Mouse (Mus musculus) kidney, postnatal 14 days (tissue): Measurements from ENCODE around the gene Lhfpl2.

Experiments used
- DNase-seq: peaks from one replicate; pipeline ENCODE4 v3.0.0; 2022; ENCODE audit warnings: mixed read lengths

Gene Lhfpl2

DNA sequence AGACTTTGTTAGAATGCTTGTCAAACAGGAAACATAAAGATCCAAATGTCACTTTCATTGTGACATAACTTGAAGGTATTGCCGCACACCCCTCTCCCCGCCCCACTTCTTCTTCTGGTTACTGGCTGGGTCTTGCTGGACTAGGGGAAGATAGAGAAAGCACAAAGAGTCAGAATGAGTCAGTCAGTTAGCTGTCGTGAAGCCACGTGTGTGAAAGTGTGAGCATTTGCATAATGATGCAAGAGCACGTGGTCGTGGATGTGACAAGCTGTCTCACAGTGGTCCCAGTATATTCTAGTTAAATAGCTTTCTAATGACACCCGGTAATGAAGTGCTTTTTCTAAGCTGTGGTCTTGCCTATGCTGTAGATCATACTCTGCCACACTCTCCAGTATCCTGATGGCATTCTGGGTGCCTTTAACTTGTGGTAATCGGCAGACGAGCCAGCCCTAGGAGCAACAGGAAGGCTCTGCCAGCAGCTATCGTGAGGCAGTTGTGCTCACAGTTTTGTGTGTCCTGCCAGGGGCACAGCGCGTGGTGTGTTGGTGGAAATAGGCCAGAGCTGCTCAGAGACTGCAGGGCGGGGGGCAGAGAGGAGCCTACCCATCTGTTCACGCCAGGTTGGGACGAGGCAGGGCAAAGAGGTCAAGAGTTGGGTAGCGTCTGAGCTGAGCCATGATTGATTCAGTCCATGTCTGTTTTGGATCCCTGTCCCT, 40.9 kb downstream of the Lhfpl2 start:
- no peak for DNase-seq

DNA sequence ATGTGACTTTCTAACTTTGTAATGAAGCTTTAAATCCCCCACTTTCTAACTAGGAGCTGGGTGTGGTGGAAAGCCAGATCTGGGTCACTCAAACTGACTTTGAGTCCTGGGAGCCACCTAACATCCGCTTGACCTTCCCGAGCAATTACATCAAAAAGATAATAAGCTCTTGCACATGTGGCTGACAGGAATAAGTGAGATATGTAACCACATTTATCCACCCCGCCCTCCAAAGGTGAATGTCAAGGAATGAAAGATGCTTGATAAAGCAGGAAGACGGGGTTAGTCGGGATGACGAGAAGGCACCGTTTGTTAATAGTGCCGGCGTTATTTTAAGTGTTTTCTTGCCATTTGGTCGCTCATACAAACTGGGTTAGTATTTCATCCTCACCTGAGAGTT, 41.5 kb downstream of the Lhfpl2 start:
- DNase-seq = no peak

DNA sequence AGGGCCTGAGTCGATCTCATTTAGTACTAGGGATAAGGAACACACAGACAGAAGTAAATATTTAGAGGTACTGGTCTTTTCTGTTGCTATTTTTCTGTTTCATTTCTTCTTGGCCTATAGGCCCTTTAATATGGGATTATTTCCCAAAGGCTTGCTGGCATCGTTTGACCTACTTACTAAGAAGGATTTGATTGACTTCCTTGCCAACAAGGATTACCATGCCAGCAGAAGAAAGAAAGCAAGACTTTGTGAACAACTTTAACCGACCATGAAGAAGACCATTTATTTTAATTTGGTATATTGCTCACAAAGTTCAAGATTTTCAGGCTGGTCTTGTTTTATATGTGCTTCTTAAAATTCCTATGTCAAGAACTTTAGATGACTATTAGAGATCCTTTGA, 42.8 kb downstream of the Lhfpl2 start:
- no peak for DNase-seq

DNA sequence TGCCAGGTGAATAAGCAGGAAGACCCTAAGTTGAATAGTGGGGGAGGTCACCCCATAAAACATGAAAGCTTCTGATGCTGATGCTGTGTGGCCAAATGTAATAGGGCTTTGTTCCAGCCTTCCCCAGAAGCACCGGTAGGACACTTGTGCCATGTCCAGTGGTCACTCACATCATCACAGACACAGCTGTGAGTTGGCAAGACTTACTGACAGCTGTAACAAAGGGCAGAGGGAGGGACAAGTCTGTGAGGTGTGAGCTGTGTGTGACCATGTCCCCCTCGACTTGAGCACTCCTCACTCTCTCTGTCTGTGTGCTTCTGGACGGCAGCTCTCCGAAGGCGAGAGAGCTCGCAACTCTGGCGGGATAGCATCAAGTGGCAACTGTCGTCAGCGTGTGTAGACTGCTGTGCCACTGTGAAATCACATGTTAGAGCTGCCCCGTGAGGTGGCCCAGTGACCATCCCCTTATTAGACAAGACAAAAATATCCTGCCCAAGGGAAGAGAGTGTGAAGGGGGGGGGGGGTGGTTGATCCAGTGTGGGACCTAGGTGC, 43.5 kb downstream of the Lhfpl2 start:
- no peak for DNase-seq

DNA sequence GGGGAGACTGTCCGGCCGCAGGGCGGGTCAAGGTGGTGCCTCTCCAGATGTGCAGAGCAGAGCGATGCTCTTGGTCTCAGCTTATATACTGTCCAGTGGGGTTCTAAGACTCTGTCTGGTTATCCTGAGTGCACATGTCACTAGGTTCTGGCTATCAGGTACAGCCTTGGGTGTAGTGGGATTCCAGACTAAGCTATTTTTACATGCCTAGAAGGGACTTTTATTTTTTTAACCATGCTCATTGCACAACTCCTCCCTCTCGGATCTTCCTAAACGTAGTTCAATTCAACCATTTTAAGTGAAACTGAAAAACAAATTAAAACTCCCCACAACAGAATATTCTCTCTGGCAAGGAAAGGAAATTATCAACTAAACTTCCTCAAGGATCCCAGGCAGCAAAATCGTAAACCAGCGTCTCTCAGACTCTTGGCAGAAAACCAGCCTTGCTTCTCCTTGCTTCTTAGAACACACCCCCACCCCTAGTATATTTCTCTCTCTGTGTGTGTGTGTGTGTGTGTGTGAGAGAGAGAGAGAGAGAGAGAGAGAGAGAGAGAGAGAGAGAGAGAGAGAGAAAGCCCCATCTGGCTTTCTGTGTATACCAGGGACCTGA, 47.4 kb downstream of the Lhfpl2 start:
- DNase-seq = no peak

DNA sequence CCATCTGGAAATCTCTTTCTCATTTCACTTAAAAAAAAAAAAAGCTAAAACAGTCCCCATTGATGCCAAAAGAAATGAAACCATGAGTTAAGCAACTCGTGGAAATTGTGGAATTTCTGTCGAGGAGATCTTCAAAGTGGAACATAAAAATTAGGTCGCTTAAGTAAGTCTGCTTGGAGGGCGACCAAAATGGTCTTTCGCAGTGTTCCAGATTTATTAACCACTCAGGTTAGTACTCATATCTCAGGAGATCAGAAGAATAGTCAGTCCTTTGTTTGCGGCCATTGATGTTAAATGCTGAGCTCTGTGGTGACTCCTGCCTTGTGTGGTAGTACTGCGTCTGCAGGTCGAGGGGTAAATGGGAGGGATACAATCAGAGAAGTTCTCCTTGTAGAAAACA, 48.8 kb downstream of the Lhfpl2 start:
- DNase-seq = no peak

DNA sequence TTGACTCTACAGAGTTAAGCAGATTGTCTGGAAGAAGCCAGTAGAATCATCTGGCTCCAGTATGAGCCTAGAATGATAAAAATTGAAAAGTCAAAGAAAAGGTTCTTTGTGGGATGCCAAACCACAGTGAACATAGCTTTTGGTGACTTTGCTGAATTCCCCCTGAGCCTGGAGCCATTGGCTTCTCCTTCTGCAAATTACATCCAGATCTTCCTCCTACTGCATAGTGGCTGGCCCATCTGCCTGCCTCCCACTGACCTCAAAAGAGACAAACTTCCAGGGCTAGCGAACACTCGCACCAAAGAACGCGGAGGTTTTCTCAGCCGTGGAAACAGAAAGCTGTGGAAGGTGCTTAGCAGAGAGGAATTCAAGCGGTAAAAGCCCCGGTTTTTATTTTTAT, 49.4 kb downstream of the Lhfpl2 start:
- DNase-seq = no peak

DNA sequence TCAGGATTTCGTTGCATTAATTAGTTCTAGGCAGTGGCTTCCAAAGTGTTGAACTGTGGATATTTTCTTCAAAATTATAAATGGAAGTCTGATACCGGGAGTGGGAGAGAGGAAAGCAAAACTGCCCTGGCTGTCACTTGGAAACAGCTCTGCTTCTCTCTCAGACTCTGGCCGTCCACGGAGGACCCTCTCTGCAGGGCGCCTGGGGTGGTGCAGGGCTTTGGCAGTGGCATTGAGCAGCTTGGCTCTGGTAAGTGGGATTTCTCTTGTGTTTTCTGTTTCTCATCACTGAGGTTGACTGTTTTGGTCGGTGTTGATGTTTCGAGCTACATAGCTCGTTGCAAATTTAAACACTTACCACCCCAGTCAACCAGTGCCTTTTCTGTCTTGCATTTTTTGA, 53.0 kb downstream of the Lhfpl2 start:
- no peak for DNase-seq

DNA sequence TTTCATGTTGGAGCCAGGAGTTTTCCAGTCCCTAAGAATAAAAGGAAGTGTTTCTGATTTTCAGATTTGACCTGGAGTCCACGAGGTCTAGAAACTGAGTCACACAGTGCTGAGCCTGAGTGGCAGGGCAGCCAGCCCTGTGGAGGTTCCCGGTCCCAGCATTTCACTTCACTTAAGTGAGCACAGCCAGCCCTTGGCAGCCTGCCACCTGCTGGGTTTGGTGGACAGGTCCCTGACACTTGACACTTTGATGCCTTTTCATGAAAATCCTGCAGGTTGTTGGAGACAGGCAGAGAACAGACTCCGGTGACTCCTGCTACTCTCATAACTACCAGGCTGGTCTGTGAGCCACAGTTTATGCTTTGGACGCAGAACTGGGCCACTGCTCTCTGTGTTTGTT, 57.9 kb downstream of the Lhfpl2 start:
- DNase-seq = peak; percentile 86

DNA sequence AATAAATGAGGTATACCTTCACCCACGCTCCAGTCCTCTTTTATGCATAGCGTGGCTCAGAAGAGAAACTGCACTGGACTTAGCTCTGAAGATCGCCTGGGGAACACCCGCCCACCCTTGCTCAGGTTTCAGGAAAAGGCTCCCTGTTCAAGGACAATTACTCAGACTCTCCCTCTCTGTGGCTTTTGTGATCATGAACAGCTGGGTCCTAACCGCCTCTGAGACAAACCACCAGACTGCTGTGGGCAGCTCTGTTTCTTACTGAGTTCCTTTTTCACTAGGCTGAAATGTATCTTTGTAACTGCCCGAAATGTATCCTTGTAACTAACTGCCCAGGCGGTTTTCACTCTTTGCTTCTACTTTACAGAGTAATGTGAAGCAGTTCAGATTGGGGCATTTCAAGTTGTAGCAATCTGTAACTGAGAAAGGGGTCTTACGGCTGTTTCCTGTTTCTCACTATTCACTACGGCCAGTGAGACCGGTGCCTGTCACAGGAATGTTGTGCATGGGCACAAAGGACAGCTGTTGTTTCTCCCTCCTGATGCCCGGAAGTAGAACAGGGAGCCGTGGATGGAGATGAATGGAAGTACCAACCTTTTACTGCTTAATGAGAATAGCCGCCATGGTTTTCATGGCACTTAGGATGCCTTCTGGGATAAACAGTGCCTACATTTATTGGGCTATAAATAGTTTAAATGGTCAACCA, 59.3 kb downstream of the Lhfpl2 start:
- peak; percentile 52 for DNase-seq

DNA sequence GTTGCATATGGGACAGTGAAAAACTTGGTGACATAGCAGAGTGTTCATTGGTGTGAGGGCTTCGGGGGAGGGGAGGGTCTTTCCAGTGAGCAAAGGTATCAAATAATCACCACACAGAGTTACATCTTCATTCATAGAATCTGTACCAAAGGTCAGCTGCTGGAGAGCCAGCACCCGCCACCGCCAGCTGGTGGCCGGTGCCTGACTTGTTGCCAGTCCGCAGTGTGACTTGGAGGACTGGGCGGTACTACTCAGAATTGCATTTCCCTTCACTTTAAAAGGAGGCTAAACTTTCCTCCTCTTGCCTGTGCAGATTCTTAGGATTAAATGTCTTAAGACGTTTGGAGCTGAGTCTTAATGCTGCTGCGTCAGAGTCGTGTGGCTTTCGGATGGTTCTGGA, 59.9 kb downstream of the Lhfpl2 start:
- no peak for DNase-seq

DNA sequence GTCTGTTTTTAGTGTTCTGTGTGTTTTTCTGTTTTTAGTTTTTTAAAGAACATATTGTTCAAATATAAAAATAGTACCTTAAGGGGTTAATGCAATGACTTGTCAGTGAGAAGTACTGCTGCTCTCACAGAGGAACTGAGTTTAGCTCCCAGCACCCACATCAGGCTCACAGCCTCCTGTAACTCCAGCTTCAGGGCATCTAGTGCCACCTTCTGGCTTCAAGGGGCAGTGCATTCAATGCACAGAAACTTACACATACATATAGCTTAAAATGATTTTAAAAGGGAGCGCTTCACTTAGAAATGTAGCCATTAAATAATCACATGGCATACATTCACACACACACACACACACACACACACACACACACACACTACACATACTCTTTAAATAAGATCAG, 60.5 kb downstream of the Lhfpl2 start:
- no peak for DNase-seq

DNA sequence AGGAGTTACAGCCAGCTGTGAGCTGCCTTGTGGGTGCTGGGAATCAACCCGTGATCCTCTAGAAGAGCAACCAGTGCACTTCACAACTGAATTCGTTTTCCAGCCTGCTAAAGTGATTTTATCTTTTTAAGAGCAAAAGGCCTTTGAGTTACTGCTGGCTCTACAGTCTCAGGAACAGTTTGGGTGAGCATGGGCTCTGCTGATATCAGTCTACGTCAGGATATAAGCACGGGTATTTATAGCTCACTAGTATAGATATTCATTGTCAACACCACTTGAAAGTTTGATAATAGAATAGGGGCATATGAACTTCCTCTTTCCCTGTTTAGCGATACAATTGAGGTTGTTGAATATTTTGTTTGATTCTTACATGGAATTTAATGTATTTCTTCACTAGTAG, 61.7 kb downstream of the Lhfpl2 start:
- no peak for DNase-seq

DNA sequence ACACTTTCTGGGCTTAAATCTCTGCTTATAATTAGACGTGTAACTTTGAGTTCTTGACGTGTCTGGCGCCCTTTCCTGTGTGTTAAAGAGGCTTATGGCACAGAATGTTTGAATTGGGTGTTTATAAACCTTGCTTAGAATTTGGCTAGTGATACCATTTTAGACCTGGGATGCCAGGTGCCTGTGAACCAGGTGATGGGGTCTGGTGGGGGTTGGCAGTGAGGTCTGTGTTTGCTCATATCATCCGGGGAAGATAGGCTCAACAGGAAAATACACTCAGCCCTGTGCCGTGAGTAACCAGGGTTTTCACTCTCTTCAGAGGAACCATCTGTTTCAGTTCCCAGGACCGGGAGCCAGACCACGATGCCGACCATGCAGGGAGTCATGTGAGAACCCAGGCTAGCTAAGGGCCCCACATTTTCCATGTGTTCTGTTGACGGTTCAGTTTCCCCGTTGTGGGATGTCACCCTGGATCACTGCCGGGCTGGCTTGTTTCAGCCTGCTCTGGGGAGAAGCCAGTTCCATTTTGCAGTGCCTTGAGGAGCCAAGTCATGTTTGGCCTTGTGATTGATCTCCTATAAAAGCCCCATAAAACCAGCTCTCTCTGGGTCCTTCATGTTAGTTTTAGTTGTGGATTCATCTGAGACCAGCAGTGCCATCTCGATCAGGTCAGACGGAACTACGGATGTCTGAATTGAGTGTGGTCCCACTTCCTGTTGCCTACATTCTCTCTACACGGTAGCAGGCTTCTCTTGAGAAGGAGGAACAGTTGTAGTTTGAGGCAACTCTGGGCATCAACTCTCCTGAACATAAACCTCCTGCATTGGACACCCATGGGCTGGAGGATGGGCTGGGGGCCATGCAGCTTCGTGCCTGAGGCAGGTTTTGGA, 65.4 kb downstream of the Lhfpl2 start:
- DNase-seq = no peak

DNA sequence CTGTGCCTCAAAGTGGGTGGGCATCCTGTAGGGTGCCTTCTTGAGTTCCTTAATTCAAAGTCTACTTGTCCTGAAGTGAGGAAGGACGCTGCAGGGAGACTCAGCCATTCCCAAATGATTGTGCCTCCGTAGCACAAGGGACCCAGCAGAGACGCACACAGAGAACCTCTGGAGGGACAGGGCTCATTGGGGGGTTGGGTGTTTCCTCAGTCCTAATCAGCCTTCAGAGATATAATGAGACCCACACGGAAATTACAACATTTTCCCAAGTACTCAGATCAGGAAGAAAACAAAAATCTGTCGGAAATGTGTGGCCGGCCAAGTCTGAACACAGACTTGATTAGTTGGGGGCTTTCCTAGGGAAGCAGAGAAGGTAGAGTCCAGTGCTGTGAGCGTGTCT, 72.8 kb downstream of the Lhfpl2 start:
- no peak for DNase-seq

DNA sequence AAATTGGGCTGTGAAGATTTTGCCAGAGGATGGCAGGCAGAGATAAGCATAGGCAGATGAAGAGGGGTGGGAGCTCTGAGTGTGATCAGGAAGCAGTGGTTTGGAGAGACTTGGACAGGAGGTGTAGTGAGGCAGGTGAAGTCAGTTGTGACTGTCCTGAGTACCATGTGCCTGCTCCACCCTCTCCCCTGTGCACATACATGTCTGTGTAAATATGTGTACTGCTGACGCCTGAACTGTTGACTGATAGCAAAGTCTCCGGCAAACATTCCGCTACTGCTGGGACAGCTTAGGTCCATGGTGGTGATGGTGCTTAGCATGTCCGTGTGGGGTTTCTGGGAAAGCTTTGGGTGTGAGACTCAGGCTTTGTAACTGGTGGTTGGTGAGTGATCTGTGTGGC, 73.5 kb downstream of the Lhfpl2 start:
- DNase-seq = no peak

DNA sequence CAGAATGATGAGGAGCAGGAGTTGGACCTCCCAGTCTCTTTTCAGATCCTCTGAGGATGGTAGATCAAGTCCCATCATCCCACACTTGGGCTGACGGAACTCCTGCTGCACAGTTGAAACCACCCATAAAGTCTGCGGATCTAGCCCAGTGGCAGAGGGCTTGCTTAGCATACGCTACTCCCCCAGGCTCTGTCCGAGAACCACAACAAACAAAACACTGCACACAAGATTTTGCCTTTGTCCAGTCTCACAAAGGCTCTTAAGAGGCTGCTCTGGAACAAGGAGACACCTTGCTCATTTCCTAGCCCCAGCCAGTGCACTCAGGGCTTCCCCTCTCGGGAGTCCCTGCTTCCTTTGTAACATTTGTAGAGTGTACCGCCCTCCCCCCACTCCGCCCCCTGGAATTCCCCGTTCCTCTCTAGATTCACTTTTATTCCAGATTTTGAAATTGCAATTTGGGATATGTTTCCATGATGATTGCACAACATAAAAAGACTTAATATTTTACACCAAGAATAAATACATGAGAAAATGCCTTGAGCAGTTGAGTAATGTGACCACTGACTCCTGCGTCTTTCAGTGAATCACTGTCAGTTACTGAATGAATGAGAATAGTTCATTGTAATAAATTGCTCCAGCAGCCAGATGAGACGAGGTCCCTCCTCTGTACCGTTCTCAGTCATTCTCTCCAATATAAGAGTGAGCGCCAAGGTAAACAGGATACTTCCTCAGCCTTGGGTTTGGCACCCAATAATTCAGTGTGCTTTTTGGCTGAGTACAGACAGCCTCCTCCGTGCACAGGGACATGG, 74.8 kb downstream of the Lhfpl2 start:
- DNase-seq = no peak

DNA sequence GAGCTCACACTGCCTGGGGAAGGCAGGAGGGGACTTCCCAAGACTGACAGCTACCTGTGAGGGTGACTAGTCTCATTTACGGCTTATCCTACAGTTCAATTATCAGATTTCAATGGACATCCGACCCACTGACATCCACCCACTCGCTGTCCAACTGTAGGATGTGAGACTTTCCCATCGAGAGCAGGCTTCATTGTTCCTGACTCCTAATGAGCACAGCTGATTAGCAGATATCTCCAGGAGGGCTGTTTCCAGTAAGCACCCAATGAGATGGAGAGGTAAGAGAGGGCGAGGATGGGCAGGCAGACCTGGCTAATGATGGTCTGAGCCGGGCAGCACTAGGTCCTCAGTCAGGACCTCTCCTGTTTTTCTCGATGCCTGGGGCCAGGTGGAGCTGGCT, 77.0 kb downstream of the Lhfpl2 start:
- DNase-seq = no peak

DNA sequence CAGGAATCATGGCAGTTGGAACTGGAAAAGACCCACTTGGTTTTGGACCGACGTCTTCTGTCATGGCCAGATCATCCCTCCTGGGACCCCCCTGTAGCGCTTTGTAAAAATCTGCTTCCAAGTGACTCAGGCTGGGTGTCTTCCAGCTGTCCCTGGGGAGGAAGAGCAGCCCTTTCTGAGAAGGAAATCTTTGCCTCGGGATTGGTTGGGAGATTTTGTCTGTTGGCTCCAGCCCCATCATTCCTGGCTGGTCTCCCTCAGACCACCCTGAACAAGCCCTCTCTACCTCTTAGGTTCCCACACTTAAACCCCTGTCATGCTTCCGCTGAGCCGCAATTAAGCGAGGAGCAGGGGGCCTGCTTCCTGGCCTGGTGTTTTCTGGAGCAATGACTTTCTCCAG, 77.6 kb downstream of the Lhfpl2 start:
- DNase-seq = peak; percentile 61

DNA sequence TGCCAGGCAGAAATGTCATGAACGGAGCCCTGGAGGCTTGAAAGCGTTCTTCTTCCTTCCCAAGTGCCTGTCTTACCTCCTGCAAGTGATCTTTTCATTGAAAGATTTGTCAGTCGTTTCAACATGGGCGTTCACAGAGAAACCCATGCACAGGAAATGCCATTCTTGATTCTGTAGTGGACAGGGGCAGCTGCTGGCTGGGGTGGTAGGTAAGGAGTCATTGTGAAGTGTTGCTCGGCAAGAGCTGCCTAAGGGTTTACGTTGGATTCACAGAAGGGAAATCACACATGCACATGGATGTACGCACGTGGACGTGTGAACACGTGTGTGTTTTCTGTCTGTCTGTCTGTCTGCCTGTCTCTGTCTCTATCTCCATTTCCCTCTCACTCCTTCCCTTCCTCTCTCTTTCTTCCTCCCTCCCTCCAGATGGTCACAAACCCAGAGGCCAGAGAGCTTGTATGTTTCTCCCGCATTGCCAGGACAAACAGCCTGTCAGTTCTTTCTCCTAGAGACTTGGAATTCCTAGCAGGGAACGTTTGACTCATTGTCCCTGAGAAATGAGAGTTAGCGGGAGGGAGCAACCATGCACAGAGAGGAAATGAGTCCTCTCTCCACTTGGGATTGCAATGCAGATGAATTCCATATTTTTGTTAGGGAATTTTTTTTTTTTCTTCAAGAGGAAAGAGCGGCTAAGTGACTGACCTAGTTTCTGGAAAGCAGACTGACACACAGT, 82.3 kb downstream of the Lhfpl2 start:
- DNase-seq = no peak

DNA sequence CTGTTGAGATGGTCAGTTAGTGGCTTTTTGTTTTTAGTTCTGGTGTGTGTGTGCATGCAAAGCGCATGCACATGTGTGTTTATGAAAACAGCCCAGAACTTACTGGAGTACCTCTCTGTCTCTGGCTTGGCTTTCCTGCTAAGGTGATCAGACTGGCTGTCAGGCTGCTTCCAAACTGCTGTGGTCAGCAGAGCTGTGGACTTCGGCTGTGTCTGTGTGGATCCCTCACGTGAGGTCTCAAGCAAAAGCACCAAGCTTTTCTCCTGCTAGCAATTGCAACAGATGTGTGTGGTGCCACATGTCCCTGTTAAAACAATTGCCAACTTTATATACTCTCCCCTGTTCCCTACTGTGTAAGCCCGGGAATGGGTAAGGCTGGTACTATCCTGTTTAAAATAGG, 82.8 kb downstream of the Lhfpl2 start:
- peak; percentile 71 for DNase-seq
